Comparison of ENCODE assay signal across 29 mouse cellular contexts in genomic region chr10:23707141-23707540, GRCm38 (mm10).
DNase-seq lines count a peak whose midpoint lies in the region; ATAC-seq and TF ChIP-seq lines count a peak whose summit lies in the region.
"Had no signal": no experiment of that assay in that cellular context is flagged by ENCODE, and none has a peak within 500 bp of the region (broad histone marks: within the 10 kb centered on the region; RNA-seq: fewer than 3 reads in every experiment).

No protein-coding gene starts in this region.

- H3K27ac ChIP-seq in heart, adult 2 months: no peak overlapping the region
- no peak overlapping the region for H3K27ac ChIP-seq in lung, embryonic 16.5 days (ENCODE audit: low read length)
- no peak overlapping the region for H3K27ac ChIP-seq in intestine, embryonic 16.5 days (ENCODE audit: low read length)
- H3K27ac ChIP-seq: forebrain, embryonic 13.5 days; gastrocnemius, adult 2 months; hindbrain, embryonic 10.5 days; hindbrain, embryonic 15.5 days; limb, embryonic 12.5 days; liver, embryonic 14.5 days; midbrain, embryonic 12.5 days; neural tube, embryonic 12.5 days had no signal

- no peaks in the 10 kb centered on the region for H3K27me3 ChIP-seq in heart, adult 2 months (ENCODE audit: control insufficient read depth, insufficient read depth, low read length)
- no peaks in the 10 kb centered on the region for H3K27me3 ChIP-seq in lung, embryonic 16.5 days (ENCODE audit: control insufficient read depth, insufficient read depth, low read depth, low read length)
- no peaks in the 10 kb centered on the region for H3K27me3 ChIP-seq in intestine, embryonic 16.5 days (replicated peaks; ENCODE audit: control insufficient read depth, insufficient read depth, low read length)
- H3K27me3 ChIP-seq: forebrain, embryonic 13.5 days; hindbrain, embryonic 15.5 days; limb, embryonic 12.5 days; megakaryocyte, embryonic 14.5 days; midbrain, embryonic 12.5 days; neural tube, embryonic 12.5 days had no signal

- no peak for TF ChIP-seq EP300 in heart, adult 2 months (IDR thresholded peaks at IDR 0.05; ENCODE audit: insufficient read depth, low read depth, low read length)

- H3K4me1 ChIP-seq in heart, adult 2 months (ENCODE audit: control insufficient read depth, insufficient read depth, low read length): no peaks in the 10 kb centered on the region
- 0 out of 2 replicates have a peak, but pooled peaks cover 4% of the 10 kb centered on the region for H3K4me1 ChIP-seq in lung, embryonic 16.5 days (replicated peaks; ENCODE audit: control insufficient read depth, insufficient read depth, low read length)
- H3K4me1 ChIP-seq in intestine, embryonic 16.5 days (ENCODE audit: control insufficient read depth, insufficient read depth, low read length): 0 out of 2 replicates have a peak, but pooled peaks cover 2% of the 10 kb centered on the region
- H3K4me1 ChIP-seq: forebrain, embryonic 13.5 days; hindbrain, embryonic 10.5 days; megakaryocyte, embryonic 14.5 days; midbrain, embryonic 12.5 days; neural tube, embryonic 12.5 days had no signal

- TF ChIP-seq POLR2A in heart, adult 2 months (IDR thresholded peaks at IDR 0.05; ENCODE audit: insufficient read depth, low read depth, low read length): no peak

- H3K36me3 ChIP-seq in heart, adult 2 months (ENCODE audit: control insufficient read depth, insufficient read depth, low read length): no peaks in the 10 kb centered on the region
- no peaks in the 10 kb centered on the region for H3K36me3 ChIP-seq in lung, embryonic 16.5 days (ENCODE audit: control insufficient read depth, insufficient read depth, low read length)
- H3K36me3 ChIP-seq in intestine, embryonic 16.5 days (ENCODE audit: control insufficient read depth, insufficient read depth, low read length): no peaks in the 10 kb centered on the region
- H3K36me3 ChIP-seq: hindbrain, embryonic 10.5 days; hindbrain, embryonic 15.5 days; limb, embryonic 12.5 days; midbrain, embryonic 12.5 days; neural tube, embryonic 12.5 days had no signal

- H3K4me3 ChIP-seq in heart, adult 2 months: no peak overlapping the region
- no peak overlapping the region for H3K4me3 ChIP-seq in lung, embryonic 16.5 days (ENCODE audit: low read length)
- H3K4me3 ChIP-seq in intestine, embryonic 16.5 days (ENCODE audit: low read length): no peak overlapping the region
- H3K4me3 ChIP-seq: forebrain, embryonic 13.5 days; gastrocnemius, adult 2 months; hindbrain, embryonic 10.5 days; hindbrain, embryonic 15.5 days; limb, embryonic 12.5 days; megakaryocyte, embryonic 14.5 days; midbrain, embryonic 12.5 days; myocyte; neural tube, embryonic 12.5 days had no signal

- peak; percentile 53 for DNase-seq in heart, adult 11 months
- no peak for DNase-seq in heart, adult 2 months
- peak; percentile 27 for DNase-seq in kidney, postnatal 14 days
- DNase-seq in kidney, adult 18-20 months: no peak
- no peak for DNase-seq in lung, postnatal 10 days
- no peak for DNase-seq in gastrocnemius, postnatal 25 days
- DNase-seq: adrenal gland, postnatal 14 days; cerebellum, adult 11-12 months; cerebellum, adult 9-11 months; gastrocnemius, adult 2 months; heart, postnatal 14 days; lung, adult 2 months; lung, postnatal 4 days; right cerebral cortex, adult 18-20 months; spleen, adult 18-20 months; thymus, adult 18-20 months; thymus, postnatal 25 days had no signal

- H3K9ac ChIP-seq in heart, adult 2 months (ENCODE audit: low read depth, low read length): no peak overlapping the region
- H3K9ac ChIP-seq in lung, embryonic 16.5 days (ENCODE audit: low read length): no peak overlapping the region
- no peak overlapping the region for H3K9ac ChIP-seq in intestine, embryonic 16.5 days (ENCODE audit: low read depth, low read length)
- H3K9ac ChIP-seq: forebrain, embryonic 13.5 days; hindbrain, embryonic 15.5 days; limb, embryonic 12.5 days; liver, embryonic 14.5 days; midbrain, embryonic 12.5 days; neural tube, embryonic 12.5 days had no signal

- no peak for TF ChIP-seq CTCF in heart, adult 2 months (IDR thresholded peaks at IDR 0.05)

- ATAC-seq in lung, embryonic 16.5 days (ENCODE audit: low read depth): 0 out of 2 replicates have a peak, but pooled peaks have one; percentile 38
- no peak for ATAC-seq in intestine, embryonic 16.5 days
- ATAC-seq: forebrain, embryonic 13.5 days; inflammation-experienced regulatory T-cells, adult 6 months had no signal

- WGBS in heart, adult 2 months: 53% methylated on average over 3 of the region's 3 CpGs
- WGBS in lung, embryonic 16.5 days: 38% methylated on average over 3 of the region's 3 CpGs
- WGBS in intestine, embryonic 16.5 days: 41% methylated on average over 3 of the region's 3 CpGs

- intact Hi-C loops in heart, adult 2 months (cut with DNase I): no loop called here

- no peak overlapping the region for H3K4me2 ChIP-seq in lung, embryonic 16.5 days (ENCODE audit: low read depth, low read length)
- H3K4me2 ChIP-seq in intestine, embryonic 16.5 days (ENCODE audit: low read depth, low read length): no peak overlapping the region
- H3K4me2 ChIP-seq: forebrain, embryonic 13.5 days; hindbrain, embryonic 15.5 days; limb, embryonic 12.5 days; midbrain, embryonic 12.5 days; neural tube, embryonic 12.5 days had no signal

- H3K9me3 ChIP-seq in lung, embryonic 16.5 days (ENCODE audit: control insufficient read depth, low read length): no peaks in the 10 kb centered on the region
- H3K9me3 ChIP-seq in intestine, embryonic 16.5 days (ENCODE audit: control insufficient read depth, low read length): no peaks in the 10 kb centered on the region
- H3K9me3 ChIP-seq: forebrain, embryonic 13.5 days; hindbrain, embryonic 10.5 days; hindbrain, embryonic 15.5 days; limb, embryonic 12.5 days; midbrain, embryonic 12.5 days; neural tube, embryonic 12.5 days had no signal

- H3K79me2 ChIP-seq in heart, adult 2 months (replicated peaks; ENCODE audit: control insufficient read depth, insufficient read depth, low read length): no peaks in the 10 kb centered on the region

Comparison
In these comparisons a context has a peak if more than half of its experiments do, and no peak if none do; other contexts are left out.
1. DNase-seq: peak in heart, adult 11 months (single experiment) and kidney, postnatal 14 days (single experiment); none in heart, adult 2 months (0 of 2), kidney, adult 18-20 months (single experiment), lung, postnatal 10 days (single experiment) and gastrocnemius, postnatal 25 days (single experiment).